Mouse (Mus musculus): ENCODE data around the gene Gm13279. TPM values are rescaled to one million over a fixed set of nuclear protein-coding genes. Genes with fewer than 3 reads are reported as not detected.
"Not testable (repeated sequence)": the region's sequence is repeated elsewhere in the genome, so short reads cannot be mapped to it uniquely, and the experiment has no call there.

The Gm13279 gene
- polyA plus RNA-seq, 1 experiment from 2014 or later = not detected

DNA sequence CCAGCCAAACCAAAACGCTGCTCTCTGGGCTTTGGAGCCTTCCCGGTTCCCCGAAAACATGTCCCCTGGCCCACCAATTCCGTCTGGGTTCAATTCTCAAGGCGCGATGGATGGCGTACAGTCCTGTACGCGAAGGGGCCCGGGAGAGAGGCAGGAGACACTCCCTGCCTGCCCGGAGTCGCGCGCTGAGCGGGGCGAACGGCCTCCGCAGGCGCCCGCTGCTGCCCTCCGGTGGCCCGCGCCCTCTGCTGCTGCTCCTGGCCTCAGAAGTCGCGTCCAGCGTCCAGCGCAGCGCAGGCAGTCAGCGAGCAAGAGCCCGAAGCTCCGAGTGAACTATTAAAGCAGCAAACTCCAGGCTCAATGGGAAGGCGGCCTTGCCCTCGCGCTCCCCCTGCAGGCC, 8.6 kb downstream of the Gm13279 start:
- not testable (repeated sequence) for H3K9ac ChIP-seq; H3K27me3 ChIP-seq; ATAC-seq (ENCODE audit: insufficient number of reproducible peaks, low FRiP score, low TSS enrichment, low read depth); H3K27ac ChIP-seq; H3K4me1 ChIP-seq; H3K9me3 ChIP-seq; H3K36me3 ChIP-seq
- Histone ChIP-seq H3K4me2 (0 out of 2 replicates have a peak overlapping the region, but pooled peaks have one; percentile 30), H3K4me3 (peak overlapping the region; percentile 30)
- 0% methylated on average over 7 of the region's 34 CpGs for WGBS

DNA sequence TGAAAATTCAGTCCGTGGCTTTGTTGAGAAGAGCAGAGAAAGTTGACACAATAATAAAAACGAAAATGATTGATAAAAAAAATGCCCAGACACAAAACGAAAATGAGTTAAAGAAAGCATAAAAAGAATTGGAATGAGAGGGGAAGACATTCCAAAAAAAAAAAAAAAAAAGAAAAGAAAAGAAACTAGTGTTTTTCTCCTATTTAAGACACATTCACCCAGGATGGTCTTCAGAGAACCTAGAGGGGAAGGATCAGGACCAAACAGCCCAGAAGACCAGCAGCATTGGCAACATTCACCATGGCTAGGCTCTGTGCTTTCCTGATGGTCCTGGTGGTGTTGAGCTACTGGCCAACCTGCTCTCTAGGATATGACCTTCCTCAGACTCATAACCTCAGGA, 18.7 kb downstream of the Gm13279 start, which contains the start of gene Ifna7:
Ifna7 (plus strand) TSS at position 301 of the 400 bp plus-strand sequence.
- WGBS = 54% methylated on average over 3 of the region's 3 CpGs
- Histone ChIP-seq H3K4me2 (no peak within 1 kb of the TSS), H3K27me3 (no peaks in the 10 kb centered on the region), H3K4me3 (no peak within 1 kb of the TSS), H3K36me3 (no peaks in the 10 kb centered on the region), H3K27ac (no peak within 1 kb of the TSS), H3K9ac (no peak within 1 kb of the TSS), H3K9me3 (no peaks in the 10 kb centered on the region), H3K4me1 (no peaks in the 10 kb centered on the region)
- ATAC-seq (ENCODE audit: insufficient number of reproducible peaks, low FRiP score, low TSS enrichment, low read depth) = no peak

DNA sequence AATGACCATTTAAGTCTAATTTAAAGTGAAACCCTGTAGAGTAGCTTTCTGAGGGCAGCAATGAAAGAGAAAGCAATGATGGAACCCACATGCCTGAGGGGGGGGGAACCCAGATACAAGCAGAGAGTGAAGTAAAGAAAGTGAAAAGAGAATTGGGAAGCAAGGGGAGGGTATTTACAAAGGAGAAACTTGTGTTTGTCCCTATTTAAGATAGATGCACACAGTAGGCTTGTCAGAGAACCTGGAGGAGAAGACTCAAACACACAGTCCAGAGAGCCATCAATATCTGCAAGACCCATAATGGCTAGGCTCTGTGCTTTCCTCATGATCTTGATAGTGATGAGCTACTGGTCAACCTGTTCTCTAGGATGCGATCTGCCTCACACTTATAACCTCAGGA, 22.5 kb downstream of the Gm13279 start, which contains the start of gene Ifna11:
Ifna11 (plus strand) TSS at position 301 of the 400 bp plus-strand sequence.
- Histone ChIP-seq H3K9me3 (no peaks in the 10 kb centered on the region), H3K27ac (no peak within 1 kb of the TSS), H3K4me3 (no peak within 1 kb of the TSS), H3K9ac (no peak within 1 kb of the TSS), H3K4me2 (no peak within 1 kb of the TSS), H3K36me3 (no peaks in the 10 kb centered on the region), H3K27me3 (no peaks in the 10 kb centered on the region), H3K4me1 (no peaks in the 10 kb centered on the region)
- ATAC-seq (ENCODE audit: insufficient number of reproducible peaks, low FRiP score, low TSS enrichment, low read depth) = no peak
- 73% methylated on average over 1 of the region's 1 CpGs for WGBS

DNA sequence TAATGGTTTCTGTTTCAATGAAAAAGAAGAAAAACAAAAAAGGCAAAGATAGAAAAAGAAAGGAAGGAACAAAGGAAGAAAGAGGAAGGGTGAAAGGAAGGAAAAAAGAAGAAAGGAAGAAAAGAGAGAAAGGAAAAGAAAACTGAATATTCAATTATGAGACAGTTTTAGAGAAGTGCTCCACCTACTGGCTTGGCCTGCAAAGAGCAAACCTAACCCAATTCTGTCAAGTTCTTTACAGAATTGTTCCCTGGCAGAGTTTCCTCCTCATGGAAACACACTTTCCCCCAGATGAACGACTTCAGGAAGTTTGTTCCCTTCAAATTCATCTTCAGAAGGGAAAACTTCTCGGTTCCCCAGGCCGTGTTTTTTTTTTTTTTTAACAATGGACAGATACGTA, 25.8 kb downstream of the Gm13279 start:
- no peak for ATAC-seq (ENCODE audit: insufficient number of reproducible peaks, low FRiP score, low TSS enrichment, low read depth)
- Histone ChIP-seq H3K4me1 (no peaks in the 10 kb centered on the region), H3K27ac (no peak overlapping the region), H3K4me2 (no peak overlapping the region), H3K9me3 (no peaks in the 10 kb centered on the region), H3K9ac (no peak overlapping the region), H3K27me3 (no peaks in the 10 kb centered on the region), H3K36me3 (no peaks in the 10 kb centered on the region), H3K4me3 (no peak overlapping the region)
- WGBS = 20% methylated on average over 4 of the region's 4 CpGs

DNA sequence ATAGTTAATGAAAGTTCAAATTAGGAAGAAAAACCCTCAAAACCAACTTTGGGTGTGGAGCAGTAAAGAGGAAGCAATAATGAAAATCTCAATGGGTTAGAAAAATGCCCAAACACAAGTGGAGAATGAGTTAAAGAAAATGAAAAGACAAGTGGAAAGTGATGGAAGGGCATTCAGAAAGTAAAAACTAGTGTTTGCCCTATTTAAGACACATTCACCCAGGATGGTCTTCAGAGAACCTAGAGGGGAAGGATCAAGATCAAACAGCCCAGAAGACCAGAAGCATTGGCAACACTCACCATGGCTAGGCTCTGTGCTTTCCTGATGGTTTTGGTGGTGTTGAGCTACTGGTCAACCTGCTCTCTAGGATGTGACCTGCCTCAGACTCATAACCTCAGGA, 29.9 kb downstream of the Gm13279 start, which contains the start of gene Ifna6:
Ifna6 (plus strand) TSS at position 301 of the 400 bp plus-strand sequence.
- H3K4me3 ChIP-seq; H3K9me3 ChIP-seq; H3K27ac ChIP-seq; ATAC-seq (ENCODE audit: insufficient number of reproducible peaks, low FRiP score, low TSS enrichment, low read depth); H3K4me2 ChIP-seq; H3K9ac ChIP-seq; H3K27me3 ChIP-seq; H3K4me1 ChIP-seq; H3K36me3 ChIP-seq: not testable (repeated sequence)

DNA sequence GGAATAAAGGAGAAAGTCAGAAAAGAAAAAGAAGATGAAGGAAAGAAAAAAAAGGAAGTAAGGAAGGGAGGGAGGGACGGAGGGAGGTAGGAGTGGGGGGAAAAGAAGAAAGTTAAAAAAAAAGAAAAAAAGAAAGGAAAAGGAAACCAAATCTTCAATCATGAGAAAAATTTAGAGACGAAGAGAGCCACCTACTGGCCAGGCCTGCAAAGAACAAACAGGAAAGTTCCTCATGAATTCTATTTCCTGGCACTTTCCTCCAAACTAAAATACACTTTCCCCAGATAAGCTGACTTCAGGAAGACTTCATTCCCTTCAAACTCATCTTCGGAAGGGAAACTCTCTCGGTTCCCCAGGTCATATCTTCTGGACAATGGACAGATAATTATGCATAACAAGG, 33.3 kb downstream of the Gm13279 start:
- Histone ChIP-seq H3K4me1 (no peaks in the 10 kb centered on the region), H3K36me3 (no peaks in the 10 kb centered on the region), H3K27me3 (no peaks in the 10 kb centered on the region), H3K27ac (no peak overlapping the region), H3K4me3 (no peak overlapping the region), H3K9me3 (no peaks in the 10 kb centered on the region), H3K9ac (no peak overlapping the region), H3K4me2 (no peak overlapping the region)
- no peak for ATAC-seq (ENCODE audit: insufficient number of reproducible peaks, low FRiP score, low TSS enrichment, low read depth)
- WGBS = 23% methylated on average over 4 of the region's 4 CpGs

DNA sequence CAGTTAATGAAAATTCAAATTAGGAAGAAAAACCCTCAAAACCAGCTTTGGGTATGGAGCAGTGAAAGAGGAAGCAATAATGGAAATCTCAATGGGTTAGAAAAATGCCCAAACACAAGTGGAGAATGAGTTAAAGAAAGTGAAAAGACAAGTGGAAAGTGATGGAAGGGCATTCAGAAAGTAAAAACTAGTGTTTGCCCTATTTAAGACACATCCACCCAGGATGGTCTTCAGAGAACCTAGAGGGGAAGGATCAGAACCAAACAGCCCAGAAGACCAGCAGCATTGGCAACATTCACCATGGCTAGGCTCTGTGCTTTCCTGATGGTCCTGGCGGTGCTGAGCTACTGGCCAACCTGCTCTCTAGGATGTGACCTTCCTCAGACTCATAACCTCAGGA, 38.0 kb downstream of the Gm13279 start, which contains the start of gene Ifna5:
Ifna5 (plus strand) TSS at position 301 of the 400 bp plus-strand sequence.
- H3K9ac ChIP-seq; H3K27ac ChIP-seq; H3K36me3 ChIP-seq; H3K4me2 ChIP-seq; H3K27me3 ChIP-seq; ATAC-seq (ENCODE audit: insufficient number of reproducible peaks, low FRiP score, low TSS enrichment, low read depth); H3K9me3 ChIP-seq; H3K4me1 ChIP-seq; H3K4me3 ChIP-seq: not testable (repeated sequence)
- 68% methylated on average over 1 of the region's 1 CpGs for WGBS

DNA sequence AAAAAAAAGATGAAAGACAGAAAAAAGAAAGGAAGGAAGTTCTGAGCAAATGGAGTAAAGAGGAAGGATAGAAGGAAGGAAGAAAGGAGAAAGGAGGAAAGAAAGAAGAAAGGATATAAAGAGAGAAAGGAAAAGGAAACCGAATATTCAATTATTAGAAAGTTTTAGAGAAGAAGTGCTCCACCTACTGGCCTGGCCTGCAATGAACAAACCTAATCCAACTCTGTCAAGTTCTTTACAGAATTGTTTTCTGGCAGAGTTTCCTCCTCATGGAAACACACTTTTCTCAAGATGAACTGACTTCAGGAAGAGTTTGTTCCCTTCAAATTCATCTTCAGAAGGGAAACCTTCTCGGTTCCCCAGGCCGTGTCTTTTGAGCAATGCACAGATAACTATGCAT, 41.6 kb downstream of the Gm13279 start:
- 48% methylated on average over 3 of the region's 3 CpGs for WGBS
- Histone ChIP-seq H3K4me3 (no peak overlapping the region), H3K27ac (no peak overlapping the region), H3K4me2 (no peak overlapping the region), H3K9me3 (no peaks in the 10 kb centered on the region), H3K36me3 (no peaks in the 10 kb centered on the region), H3K9ac (no peak overlapping the region), H3K4me1 (no peaks in the 10 kb centered on the region), H3K27me3 (no peaks in the 10 kb centered on the region)
- no peak for ATAC-seq (ENCODE audit: insufficient number of reproducible peaks, low FRiP score, low TSS enrichment, low read depth)

DNA sequence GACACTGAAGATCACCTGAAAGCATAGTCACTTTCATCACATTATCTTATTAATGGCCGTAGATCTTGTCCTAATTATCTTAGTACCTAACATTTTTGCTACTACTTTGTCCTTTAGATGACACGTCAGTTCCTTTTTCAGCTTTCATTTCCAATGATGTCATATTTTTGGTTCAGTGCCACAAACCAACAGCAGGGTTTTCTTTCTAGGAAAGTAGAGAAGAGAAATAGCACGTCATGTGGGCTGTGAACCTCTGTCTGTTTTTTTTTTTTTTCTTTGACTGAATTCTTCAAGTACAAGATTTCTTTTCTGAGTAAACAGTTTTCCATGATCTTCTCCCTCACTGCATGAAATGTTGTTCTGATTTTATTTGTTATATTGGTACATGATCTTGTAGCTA, 42.9 kb downstream of the Gm13279 start:
- H3K4me2 ChIP-seq = no peak overlapping the region
- WGBS = 63% methylated on average over 3 of the region's 3 CpGs
- H3K9me3 ChIP-seq = no peaks in the 10 kb centered on the region
- H3K4me1 ChIP-seq = no peaks in the 10 kb centered on the region
- no peak overlapping the region for H3K27ac ChIP-seq
- no peaks in the 10 kb centered on the region for H3K36me3 ChIP-seq
- ATAC-seq (ENCODE audit: insufficient number of reproducible peaks, low FRiP score, low TSS enrichment, low read depth) = no peak
- H3K27me3 ChIP-seq = no peaks in the 10 kb centered on the region
- H3K9ac ChIP-seq = no peak overlapping the region
- no peak overlapping the region for H3K4me3 ChIP-seq

DNA sequence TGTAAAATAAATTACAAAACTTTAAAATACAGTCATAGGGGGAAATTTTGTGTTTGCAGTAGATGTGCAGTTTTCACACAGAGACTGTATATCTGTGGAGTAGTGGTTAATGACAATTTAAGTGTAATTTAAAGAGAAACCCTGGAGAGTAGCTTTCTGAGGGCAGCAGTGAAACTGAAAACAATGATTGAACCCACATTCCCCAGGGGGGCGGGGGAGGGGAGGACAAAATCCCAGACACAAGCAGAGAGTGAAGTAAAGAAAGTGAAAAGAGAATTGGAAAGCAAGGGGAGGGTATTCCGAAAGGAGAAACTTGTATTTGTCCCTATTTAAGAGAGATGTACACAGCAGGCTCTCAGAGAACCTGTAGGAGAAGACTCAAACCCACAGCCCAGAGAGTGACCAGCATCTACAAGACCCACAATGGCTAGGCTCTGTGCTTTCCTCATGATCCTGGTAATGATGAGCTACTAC, 44.3 kb downstream of the Gm13279 start, which contains the start of gene Ifna4:
Ifna4 (plus strand) TSS at position 424 of the 474 bp plus-strand sequence.
- Histone ChIP-seq H3K9ac (no peak within 1 kb of the TSS), H3K4me2 (no peak within 1 kb of the TSS), H3K4me3 (no peak within 1 kb of the TSS), H3K4me1 (no peaks in the 10 kb centered on the region), H3K27ac (no peak within 1 kb of the TSS), H3K36me3 (no peaks in the 10 kb centered on the region), H3K9me3 (no peaks in the 10 kb centered on the region), H3K27me3 (no peaks in the 10 kb centered on the region)
- ATAC-seq (ENCODE audit: insufficient number of reproducible peaks, low FRiP score, low TSS enrichment, low read depth) = no peak
- WGBS = 64% methylated on average over 2 of the region's 2 CpGs

DNA sequence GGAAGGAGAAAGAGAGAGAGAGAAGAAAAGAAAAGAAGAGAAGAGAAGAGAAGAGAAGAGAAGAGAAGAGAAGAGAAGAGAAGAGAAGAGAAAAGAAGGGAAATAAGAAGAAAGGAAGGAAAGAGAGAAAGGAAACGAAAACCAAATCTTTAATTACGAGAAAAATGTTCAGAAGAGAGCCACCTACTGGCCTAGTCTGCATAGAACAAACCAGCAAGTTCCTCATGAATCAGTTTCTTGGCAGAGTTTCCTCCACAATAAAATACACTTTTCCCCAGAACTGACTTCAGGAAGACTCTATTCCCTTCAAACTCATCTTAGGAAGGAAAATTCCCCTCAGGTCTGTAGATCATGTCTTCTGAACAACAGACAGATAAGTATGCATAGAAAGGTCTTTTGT, 48.1 kb downstream of the Gm13279 start:
- Histone ChIP-seq H3K27ac (no peak overlapping the region), H3K4me1 (no peaks in the 10 kb centered on the region), H3K36me3 (no peaks in the 10 kb centered on the region), H3K4me2 (no peak overlapping the region), H3K9me3 (no peaks in the 10 kb centered on the region), H3K4me3 (no peak overlapping the region), H3K27me3 (no peaks in the 10 kb centered on the region), H3K9ac (no peak overlapping the region)
- no peak for ATAC-seq (ENCODE audit: insufficient number of reproducible peaks, low FRiP score, low TSS enrichment, low read depth)
- WGBS = 58% methylated on average over 2 of the region's 2 CpGs

Data from limb, embryonic 15.5 days (tissue).